Mouse (Mus musculus) hindbrain, embryonic 10.5 days (tissue): ENCODE measurements around the gene Wap. TPM values are rescaled to one million over a fixed set of nuclear protein-coding genes. Genes with fewer than 3 reads are reported as not detected.
A peak's percentile ranks its signal among the peaks of the same experiment; 100 is the strongest.

Experiments used
- DNase-seq: peaks from one replicate; pipeline ENCODE4 v3.0.0-alpha.2; 2017; ENCODE audit warnings: low spot score
- H3K27ac ChIP-seq: fragments of 300-500 bp; sonication (generic); 2 replicates; pipeline ENCODE4 v1.5.1; 2016; ENCODE audit warnings: mild to moderate bottlenecking, moderate library complexity
- H3K27me3 ChIP-seq: fragments of 300-500 bp; sonication (generic); 2 replicates; pipeline ENCODE4 v1.6.1; 2016; ENCODE audit warnings: mild to moderate bottlenecking; ENCODE audit not compliant: poor library complexity, insufficient read depth, severe bottlenecking
- H3K36me3 ChIP-seq: fragments of 300-500 bp; sonication (generic); 2 replicates; pipeline ENCODE4 v1.6.1; 2016; ENCODE audit warnings: mild to moderate bottlenecking, moderate library complexity
- H3K4me1 ChIP-seq: fragments of 300-500 bp; sonication (generic); replicated peaks from 2 replicates; pipeline ENCODE4 v1.6.1; 2016; ENCODE audit warnings: mild to moderate bottlenecking
- H3K4me3 ChIP-seq: fragments of 300-500 bp; sonication (generic); 2 replicates; pipeline ENCODE4 v1.5.1; 2016; ENCODE audit warnings: mild to moderate bottlenecking, moderate library complexity
- H3K9me3 ChIP-seq: fragments of 300-500 bp; sonication (generic); 2 replicates; pipeline ENCODE4 v1.6.1; 2016; ENCODE audit warnings: mild to moderate bottlenecking, moderate library complexity
- WGBS: fragments of 180-500 bp; shearing (Covaris S2); methylation state at CpG from one replicate; pipeline ENCODE4 v1.1.7; 2016; 5-methylcytosine and 5-hydroxymethylcytosine counted together
- polyA plus RNA-seq: library from polyadenylated mRNA; unstranded; fragments of >200 nt; fragmentation: Nextera tagmentation; extraction: Ambion mirVana; gene quantifications from 2 replicates; pipeline ENCODE4 v1.2.1, GENCODE M21; 2016

Gene Wap
- polyA plus RNA-seq, 1 experiment from 2014 or later: not detected

DNA sequence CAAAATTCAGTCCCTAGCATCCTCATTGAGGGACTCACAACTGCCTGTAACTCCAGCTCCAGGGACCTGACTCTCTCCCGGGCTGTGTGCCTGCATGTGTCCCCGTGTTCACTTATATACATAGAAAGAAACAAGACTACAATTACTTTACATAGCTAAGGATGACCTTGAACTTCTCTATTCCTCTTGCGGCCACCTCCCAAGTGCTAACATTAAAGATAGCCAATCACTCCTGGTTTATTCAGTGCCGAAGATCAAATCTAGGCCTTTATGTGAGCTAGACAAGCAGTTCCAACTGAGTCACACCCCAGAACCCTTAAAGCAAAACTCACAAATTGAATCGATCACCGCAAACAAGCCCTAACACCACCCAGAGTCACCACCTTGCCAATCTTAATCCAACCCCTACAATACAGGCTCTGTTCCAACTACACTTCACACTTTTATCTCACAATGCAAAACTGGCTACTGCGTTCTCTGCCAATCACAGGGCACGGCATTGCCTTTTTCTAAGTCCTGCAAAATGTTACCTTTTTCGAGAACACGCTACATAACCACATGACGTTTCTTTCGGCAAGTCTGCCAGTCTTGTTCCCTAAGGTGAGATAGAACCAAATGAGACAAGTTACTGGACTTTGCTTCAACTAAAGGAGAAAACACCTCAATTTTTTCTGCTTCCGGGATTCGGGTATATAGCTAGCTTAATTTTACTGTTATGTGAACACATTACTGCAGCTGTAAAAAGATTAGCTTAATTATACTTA, 13.6 kb downstream of the Wap start:
- DNase-seq: no peak
- Histone ChIP-seq H3K36me3 (peaks cover 50% of the 10 kb centered on the region), H3K4me1 (peaks cover 28% of the 10 kb centered on the region), H3K27me3 (no peaks in the 10 kb centered on the region), H3K9me3 (no peaks in the 10 kb centered on the region), H3K27ac (peak overlapping the region; percentile 95), H3K4me3 (peak overlapping the region; percentile 85)
- WGBS: 70% methylated on average over 14 of the region's 14 CpGs

GRCm38 (mm10) chr11:6623704-6624103, 14.7 kb downstream of the Wap start:
- Histone ChIP-seq H3K36me3 (peaks cover 61% of the 10 kb centered on the region), H3K9me3 (no peaks in the 10 kb centered on the region), H3K4me3 (peak overlapping the region; percentile 0; the same call in 1 of the 2 replicates), H3K27me3 (no peaks in the 10 kb centered on the region), H3K27ac (no peak overlapping the region), H3K4me1 (peaks cover 28% of the 10 kb centered on the region)
- no peak for DNase-seq
- 91% methylated on average over 10 of the region's 10 CpGs for WGBS

DNA sequence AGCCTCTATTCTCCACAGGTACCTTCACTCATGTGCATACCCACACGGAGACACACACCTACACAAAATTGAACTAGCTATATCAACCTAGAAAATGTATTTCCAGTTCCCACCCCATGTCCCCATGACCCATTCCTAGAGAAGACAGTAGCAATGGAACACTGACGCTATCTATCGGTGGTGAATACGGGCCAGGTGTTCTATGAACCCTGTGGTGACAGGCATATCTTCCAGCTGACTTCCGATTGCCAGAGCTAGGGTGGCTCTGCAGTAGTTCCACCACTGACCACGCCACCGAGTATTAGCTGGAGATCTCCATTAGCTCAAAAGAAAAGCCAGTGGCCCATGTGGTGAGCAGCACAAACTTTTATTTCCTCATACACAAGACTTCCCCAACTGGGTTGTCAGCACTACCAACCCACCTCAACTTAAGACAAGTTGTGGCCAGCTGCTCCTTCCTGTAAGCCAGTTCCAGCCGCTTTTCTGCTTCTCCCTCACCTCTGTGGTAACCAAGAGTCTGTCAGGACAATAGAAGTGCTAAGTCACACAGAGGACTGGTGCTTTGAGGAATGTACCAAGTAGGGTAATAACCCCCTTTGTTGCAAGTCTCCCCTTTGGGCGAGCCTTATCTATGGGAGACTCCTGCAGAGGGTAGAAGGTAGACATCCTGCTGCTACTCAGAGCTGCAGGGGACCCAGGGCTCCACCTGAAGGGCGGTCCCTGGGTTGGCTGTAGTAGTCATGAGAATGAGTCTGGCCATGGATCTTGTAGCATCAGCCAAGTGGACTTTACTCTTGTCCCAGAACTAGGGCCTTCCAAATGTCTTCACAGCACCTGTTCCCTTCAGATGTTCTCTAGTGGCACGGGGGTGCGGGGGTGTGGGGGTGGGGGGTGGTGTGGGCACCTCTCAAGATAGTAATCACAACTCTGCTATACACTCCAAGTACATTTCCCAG, 22.9 kb downstream of the Wap start:
- DNase-seq: no peak
- no peak overlapping the region for H3K27ac ChIP-seq
- 92% methylated on average over 12 of the region's 12 CpGs for WGBS
- no peaks in the 10 kb centered on the region for H3K4me1 ChIP-seq
- H3K4me3 ChIP-seq: no peak overlapping the region
- H3K36me3 ChIP-seq: peaks cover 100% of the 10 kb centered on the region
- no peaks in the 10 kb centered on the region for H3K9me3 ChIP-seq
- H3K27me3 ChIP-seq: no peaks in the 10 kb centered on the region

DNA sequence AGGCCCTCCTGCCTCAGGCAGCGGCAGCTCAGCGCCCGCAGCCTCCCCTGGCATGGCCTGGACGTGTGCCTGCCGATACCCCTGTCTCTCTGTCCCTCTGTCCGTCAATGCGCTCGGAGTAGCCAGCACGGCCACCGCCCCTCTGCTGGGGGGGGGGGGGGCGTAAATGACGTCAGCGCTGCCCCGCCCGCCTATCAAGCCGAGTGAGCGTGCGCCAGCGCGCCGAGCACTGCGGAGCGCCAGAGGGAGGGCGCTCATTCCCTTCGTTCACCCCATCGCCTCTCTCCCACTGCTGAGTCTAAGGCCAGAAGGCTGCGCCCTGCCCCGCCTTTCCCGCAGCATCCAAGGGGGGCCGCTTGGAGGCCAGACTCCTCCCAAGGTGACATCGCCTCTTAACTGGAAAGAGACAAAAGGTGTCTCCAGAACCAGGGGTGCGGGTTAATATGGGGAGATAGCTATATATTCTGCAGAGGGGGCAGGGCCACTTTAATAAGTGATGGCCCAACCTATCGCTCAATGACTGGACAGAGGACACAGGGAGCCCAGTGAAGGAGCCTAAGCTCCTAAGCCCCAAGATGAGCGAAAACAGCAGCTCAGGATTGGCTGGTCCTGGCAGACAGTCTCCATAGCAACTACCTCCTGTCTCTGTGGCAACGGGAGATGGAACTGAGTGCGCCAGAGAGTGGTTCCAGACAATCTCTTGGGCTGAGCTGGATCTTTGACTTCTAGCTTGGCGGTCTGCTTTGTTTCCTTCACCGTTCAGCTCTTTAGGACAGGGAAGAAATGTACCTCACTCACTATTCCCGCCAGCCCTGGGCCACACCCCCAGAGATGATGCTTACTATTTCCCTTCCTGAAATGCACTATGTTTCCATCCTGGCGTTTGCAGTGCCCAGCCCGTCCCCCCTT, 32.7 kb downstream of the Wap start, which contains the start of gene Nacad:
TSS of gene Nacad (minus strand) at position 563 of the 909 bp plus-strand sequence.
- H3K27ac ChIP-seq: peak within 1 kb of the TSS; percentile 86
- H3K4me3 ChIP-seq: peak within 1 kb of the TSS; percentile 56
- H3K9me3 ChIP-seq: no peaks in the 10 kb centered on the region
- H3K36me3 ChIP-seq: peaks cover 16% of the 10 kb centered on the region
- peaks cover 40% of the 10 kb centered on the region for H3K27me3 ChIP-seq
- DNase-seq: peak; percentile 73
- WGBS: 4% methylated on average over 41 of the region's 41 CpGs
- peaks cover 57% of the 10 kb centered on the region for H3K4me1 ChIP-seq

DNA sequence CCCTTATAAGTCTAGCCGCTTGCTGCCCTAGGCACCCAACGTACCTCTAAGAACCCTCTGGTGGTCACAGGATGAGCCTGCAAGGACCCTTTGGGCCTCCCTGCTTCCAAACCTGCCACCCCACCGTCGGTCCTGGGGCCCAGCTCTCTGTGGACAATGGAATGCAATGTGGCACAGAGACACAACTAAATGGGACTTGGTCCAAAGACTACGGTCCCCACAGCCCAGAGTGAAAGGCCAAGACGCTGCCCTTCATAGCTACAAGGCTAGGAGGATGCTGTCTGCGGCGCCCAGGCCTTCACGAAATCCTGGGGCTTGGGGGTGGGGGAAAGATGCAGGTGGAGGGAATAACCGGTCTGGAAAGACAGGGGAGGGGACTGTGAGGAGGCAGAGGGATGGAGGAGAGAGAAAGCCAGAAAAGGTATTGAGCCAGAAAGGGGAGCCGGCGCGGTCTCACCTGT, 33.4 kb downstream of the Wap start:
- no peaks in the 10 kb centered on the region for H3K9me3 ChIP-seq
- H3K4me3 ChIP-seq: peak overlapping the region; percentile 56
- peak; percentile 31 for DNase-seq
- 18% methylated on average over 13 of the region's 13 CpGs for whole genome bisulfite sequencing
- peak overlapping the region; percentile 86 for H3K27ac ChIP-seq
- peaks cover 16% of the 10 kb centered on the region for H3K36me3 ChIP-seq
- H3K4me1 ChIP-seq: peaks cover 63% of the 10 kb centered on the region
- peaks cover 40% of the 10 kb centered on the region for H3K27me3 ChIP-seq

DNA sequence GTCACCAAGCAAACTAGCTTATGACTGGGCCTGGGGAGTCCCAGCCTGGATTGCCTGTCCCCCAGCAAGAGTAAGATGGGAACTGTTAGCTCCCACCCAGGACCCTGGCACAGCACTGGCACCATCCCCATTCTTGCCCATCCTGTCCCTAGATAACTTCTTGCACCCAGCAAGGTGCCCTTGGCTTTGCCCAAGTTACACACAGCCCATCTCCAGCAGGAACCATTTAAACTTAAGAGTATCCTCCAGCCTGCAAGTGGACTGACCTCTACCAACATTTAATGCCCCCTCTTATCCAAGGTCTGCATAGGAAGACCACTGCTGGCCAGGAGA, 33.9 kb downstream of the Wap start:
- Histone ChIP-seq H3K4me3 (peak overlapping the region; percentile 56), H3K27ac (peak overlapping the region; percentile 86), H3K4me1 (peaks cover 68% of the 10 kb centered on the region), H3K9me3 (no peaks in the 10 kb centered on the region), H3K27me3 (peaks cover 40% of the 10 kb centered on the region), H3K36me3 (peaks cover 20% of the 10 kb centered on the region; the same call in 1 of the 2 replicates)
- DNase-seq: no peak

- H3K9me3 ChIP-seq: no peaks in the 10 kb centered on the region
- H3K27ac ChIP-seq: peak overlapping the region; percentile 86; the same call in 1 of the 2 replicates
- peaks cover 40% of the 10 kb centered on the region for H3K27me3 ChIP-seq
- H3K4me3 ChIP-seq: peak overlapping the region; percentile 56
- 41% methylated on average over 12 of the region's 12 CpGs for WGBS
- peaks cover 74% of the 10 kb centered on the region for H3K4me1 ChIP-seq
- no peak for DNase-seq
- peaks cover 24% of the 10 kb centered on the region; the same call in 1 of the 2 replicates for H3K36me3 ChIP-seq
Measured at GRCm38 (mm10) chr11:6603887-6604603, 34.4 kb downstream of the Wap start.

GRCm38 (mm10) chr11:6603224-6603623, 35.2 kb downstream of the Wap start:
- no peak for DNase-seq
- Histone ChIP-seq H3K4me1 (peaks cover 82% of the 10 kb centered on the region), H3K4me3 (peak overlapping the region; percentile 56; the same call in 1 of the 2 replicates), H3K27ac (no peak overlapping the region), H3K27me3 (peaks cover 40% of the 10 kb centered on the region), H3K36me3 (peaks cover 26% of the 10 kb centered on the region), H3K9me3 (no peaks in the 10 kb centered on the region)
- WGBS: 81% methylated on average over 9 of the region's 9 CpGs

DNA sequence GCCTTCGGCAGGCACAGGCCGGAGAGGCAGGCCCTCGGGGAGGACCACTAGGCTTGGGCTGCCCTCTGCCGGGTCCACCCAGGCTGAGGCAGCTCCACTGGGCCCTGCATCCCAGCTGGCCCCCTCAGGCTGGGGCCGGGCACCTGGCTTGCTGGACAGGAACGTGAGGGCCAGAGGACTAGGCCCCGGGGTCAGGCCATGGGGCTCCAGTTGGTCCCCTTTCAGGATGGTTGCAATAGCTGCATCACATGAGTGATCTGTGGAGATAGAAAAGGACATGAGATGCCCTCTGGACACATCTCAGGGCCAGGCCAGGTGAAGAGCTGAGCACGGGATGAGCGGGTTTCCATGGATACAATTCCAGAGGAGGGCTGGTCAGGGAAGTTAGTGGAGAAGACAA, 35.8 kb downstream of the Wap start:
- Histone ChIP-seq H3K27me3 (peaks cover 40% of the 10 kb centered on the region), H3K4me1 (peaks cover 87% of the 10 kb centered on the region), H3K36me3 (peaks cover 32% of the 10 kb centered on the region), H3K27ac (no peak overlapping the region), H3K4me3 (no peak overlapping the region), H3K9me3 (no peaks in the 10 kb centered on the region)
- WGBS: 80% methylated on average over 9 of the region's 9 CpGs
- DNase-seq: no peak

GRCm38 (mm10) chr11:6601649-6602480, 36.6 kb downstream of the Wap start:
- H3K4me1 ChIP-seq: peaks cover 95% of the 10 kb centered on the region
- 79% methylated on average over 20 of the region's 20 CpGs for WGBS
- no peak overlapping the region for H3K4me3 ChIP-seq
- peaks cover 40% of the 10 kb centered on the region for H3K36me3 ChIP-seq
- peaks cover 38% of the 10 kb centered on the region for H3K27me3 ChIP-seq
- no peaks in the 10 kb centered on the region for H3K9me3 ChIP-seq
- DNase-seq: no peak
- no peak overlapping the region for H3K27ac ChIP-seq

GRCm38 (mm10) chr11:6600284-6600944, 38.0 kb downstream of the Wap start:
- H3K36me3 ChIP-seq: peaks cover 54% of the 10 kb centered on the region
- H3K27ac ChIP-seq: peak overlapping the region; percentile 86
- WGBS: 81% methylated on average over 8 of the region's 8 CpGs
- H3K4me1 ChIP-seq: peaks cover 84% of the 10 kb centered on the region
- peaks cover 24% of the 10 kb centered on the region for H3K27me3 ChIP-seq
- DNase-seq: no peak
- H3K4me3 ChIP-seq: no peak overlapping the region
- no peaks in the 10 kb centered on the region for H3K9me3 ChIP-seq
